Mouse (Mus musculus) lung, adult 2 months (tissue): ENCODE data around the gene Ces5a.

Experiments
- CTCF ChIP-seq: fragments of 200-500 bp; IDR thresholded peaks from 2 replicates; pipeline ENCODE4 v1.5.1; 2011; ENCODE audit warnings: mild to moderate bottlenecking, low read length, control low read depth; ENCODE audit not compliant: insufficient read depth
- POLR2A ChIP-seq: fragments of 200-500 bp; IDR thresholded peaks from 2 replicates; pipeline ENCODE4 v1.6.1; 2011; ENCODE audit warnings: low read depth, mild to moderate bottlenecking, control low read depth, low read length, borderline replicate concordance; ENCODE audit errors: extremely low read depth

GRCm38 (mm10) chr8:93454258-93454877 lies 81.3 kb downstream of the Ces5a start:
- no peak for TF ChIP-seq CTCF
- TF ChIP-seq POLR2A: no peak
